Mouse (Mus musculus): ENCODE results near the gene Ccr1l1.

- TF ChIP-seq USF1 (IDR thresholded peaks at IDR 0.05; ENCODE audit: low read depth) (no peak), CTCF (IDR thresholded peaks at IDR 0.05; ENCODE audit: control insufficient read depth, insufficient read depth, insufficient read length) (no peak), MAX (IDR thresholded peaks at IDR 0.05) (no peak), CEBPB (IDR thresholded peaks at IDR 0.05; ENCODE audit: low read depth) (no peak), MYOD1 (IDR thresholded peaks at IDR 0.05; ENCODE audit: control insufficient read depth, insufficient read length, low read depth) (no peak), FOSL1 (IDR thresholded peaks at IDR 0.05; ENCODE audit: insufficient read depth, low read length, poor library complexity, severe bottlenecking) (no peak), MYOG (IDR thresholded peaks at IDR 0.05; ENCODE audit: control insufficient read depth, extremely low read depth, insufficient read length) (no peak)
Measured at GRCm38 (mm10) chr9:123999784-124000183, 21.6 kb upstream of the Ccr1l1 start.

Measured in C2C12 (cell line).